In the genomic region with DNA sequence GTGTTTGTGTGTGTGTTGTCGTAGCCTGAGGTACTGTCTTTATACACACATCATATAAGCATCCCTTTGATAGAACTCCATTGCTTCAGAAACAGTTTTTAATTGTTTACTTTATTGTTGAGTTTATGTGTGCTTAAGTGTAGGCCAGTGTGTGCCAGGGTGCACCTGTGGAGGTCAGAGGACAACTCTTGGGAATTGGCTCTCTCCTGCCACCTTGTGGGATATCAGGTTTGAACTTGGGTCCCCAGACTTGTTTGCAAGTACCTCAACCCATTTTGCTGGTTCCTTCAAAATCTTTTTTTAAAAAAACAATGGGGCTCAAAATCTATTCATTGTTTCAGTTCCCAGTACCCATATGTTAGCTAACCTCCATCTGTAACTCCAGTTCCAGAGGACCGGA, we compare ENCODE assay signal across 15 mouse cellular contexts. TPM values are rescaled to one million over a fixed set of nuclear protein-coding genes. Genes with fewer than 3 reads are reported as not detected.
A peak's percentile ranks its signal among the peaks of the same experiment; 100 is the strongest.
DNase-seq lines count a peak whose midpoint lies in the region; ATAC-seq and TF ChIP-seq lines count a peak whose summit lies in the region.
"Had no signal": no experiment of that assay in that cellular context is flagged by ENCODE, and none has a peak within 500 bp of the region (broad histone marks: within the 10 kb centered on the region; RNA-seq: fewer than 3 reads in every experiment).

No protein-coding gene starts in this region.

- TF ChIP-seq POLR2A in ES-Bruce4 (IDR thresholded peaks at IDR 0.05; ENCODE audit: insufficient read depth, low read length): no peak

- H3K27ac ChIP-seq in left cerebral cortex, adult 2 months: no peak overlapping the region
- H3K27ac ChIP-seq in ES-Bruce4 (ENCODE audit: insufficient read depth, low read length): no peak overlapping the region
- no peak overlapping the region for H3K27ac ChIP-seq in liver, postnatal 0 days (ENCODE audit: low read depth)
- H3K27ac ChIP-seq in forebrain, embryonic 10.5 days: no peak overlapping the region
- H3K27ac ChIP-seq: hindbrain, embryonic 15.5 days; limb, embryonic 10.5 days; neural tube, embryonic 13.5 days had no signal

- no peak overlapping the region for H3K4me3 ChIP-seq in left cerebral cortex, adult 2 months
- H3K4me3 ChIP-seq in ES-Bruce4 (ENCODE audit: low read depth, low read length): no peak overlapping the region
- H3K4me3 ChIP-seq in liver, postnatal 0 days (ENCODE audit: low read depth, low read length): no peak overlapping the region
- H3K4me3 ChIP-seq in forebrain, embryonic 10.5 days: no peak overlapping the region
- H3K4me3 ChIP-seq: hindbrain, embryonic 15.5 days; limb, embryonic 10.5 days; neural tube, embryonic 13.5 days had no signal

- H3K36me3 ChIP-seq in ES-Bruce4 (ENCODE audit: control insufficient read depth, insufficient read depth, low read length, poor library complexity, severe bottlenecking): no peaks in the 10 kb centered on the region
- no peaks in the 10 kb centered on the region for H3K36me3 ChIP-seq in liver, postnatal 0 days (replicated peaks; ENCODE audit: insufficient read depth, low read length)
- no peaks in the 10 kb centered on the region for H3K36me3 ChIP-seq in forebrain, embryonic 10.5 days (replicated peaks)
- H3K36me3 ChIP-seq: hindbrain, embryonic 15.5 days; limb, embryonic 10.5 days; neural tube, embryonic 13.5 days had no signal

- peak; percentile 45 for TF ChIP-seq CTCF in left cerebral cortex, adult 2 months (IDR thresholded peaks at IDR 0.05)
- peak; percentile 54 for TF ChIP-seq CTCF in ES-Bruce4 (IDR thresholded peaks at IDR 0.05; ENCODE audit: low read depth, low read length)
- TF ChIP-seq CTCF in liver, postnatal 0 days (IDR thresholded peaks at IDR 0.05; ENCODE audit: low read depth): peak; percentile 62

- H3K9me3 ChIP-seq in ES-Bruce4 (replicated peaks; ENCODE audit: control insufficient read depth, insufficient read depth, low read length, poor library complexity, severe bottlenecking): no peaks in the 10 kb centered on the region
- no peaks in the 10 kb centered on the region for H3K9me3 ChIP-seq in liver, postnatal 0 days (ENCODE audit: low read length)
- no peaks in the 10 kb centered on the region for H3K9me3 ChIP-seq in forebrain, embryonic 10.5 days
- H3K9me3 ChIP-seq: hindbrain, embryonic 15.5 days; limb, embryonic 10.5 days; neural tube, embryonic 13.5 days had no signal

- intact Hi-C loops in left cerebral cortex, adult 2 months (cut with DNase I): no loop called here

- H3K4me1 ChIP-seq in ES-Bruce4 (ENCODE audit: control insufficient read depth, insufficient read depth, low read length): no peaks in the 10 kb centered on the region
- H3K4me1 ChIP-seq in liver, postnatal 0 days (ENCODE audit: insufficient read depth): no peaks in the 10 kb centered on the region
- peaks cover 18% of the 10 kb centered on the region for H3K4me1 ChIP-seq in forebrain, embryonic 10.5 days

- H3K27me3 ChIP-seq in ES-Bruce4 (ENCODE audit: control insufficient read depth, insufficient read depth, low read length, poor library complexity, severe bottlenecking): no peaks in the 10 kb centered on the region
- no peaks in the 10 kb centered on the region for H3K27me3 ChIP-seq in liver, postnatal 0 days (ENCODE audit: insufficient read depth, low read length)
- H3K27me3 ChIP-seq in forebrain, embryonic 10.5 days (ENCODE audit: poor library complexity, severe bottlenecking): peaks cover 40% of the 10 kb centered on the region
- H3K27me3 ChIP-seq: hindbrain, embryonic 15.5 days had no signal

- no peak for DNase-seq in left cerebral cortex, adult 2 months (ENCODE audit: extremely low spot score in 1 of 2, low spot score in 2 of 2)
- no peak for DNase-seq in left cerebral cortex, adult 9 months (ENCODE audit: low spot score in 2 of 2)
- DNase-seq in R1 (ENCODE audit: low read depth, low spot score): peak; percentile 65
- peak; percentile 50 for DNase-seq in liver, postnatal 0 days
- DNase-seq in forebrain, embryonic 10.5 days (ENCODE audit: extremely low spot score, low spot score): no peak
- DNase-seq in testis, postnatal 10 days (ENCODE audit: low spot score): no peak
- DNase-seq in right cerebral cortex, postnatal 10 days (ENCODE audit: low spot score in 2 of 2): no peak
- DNase-seq: cerebellum, adult 11-12 months; spleen, adult 18-20 months had no signal

- no peak overlapping the region for H3K9ac ChIP-seq in ES-Bruce4 (ENCODE audit: low read depth, poor library complexity, severe bottlenecking)
- no peak overlapping the region for H3K9ac ChIP-seq in liver, postnatal 0 days (replicated peaks)
- H3K9ac ChIP-seq: hindbrain, embryonic 15.5 days; neural tube, embryonic 13.5 days had no signal

- no peak for ATAC-seq in liver, postnatal 0 days
- ATAC-seq: activated CD4-positive, CD25-positive, alpha-beta regulatory T cell, adult 4 months had no signal

- 95% methylated on average over 2 of the region's 2 CpGs for WGBS in liver, postnatal 0 days (ENCODE audit: insufficient replicate concordance)
- WGBS in forebrain, embryonic 10.5 days: 91% methylated on average over 2 of the region's 2 CpGs

- H3K4me2 ChIP-seq in liver, postnatal 0 days (ENCODE audit: low read depth, low read length): no peak overlapping the region
- H3K4me2 ChIP-seq: hindbrain, embryonic 15.5 days; neural tube, embryonic 13.5 days had no signal

- no peak for TF ChIP-seq EP300 in ES-Bruce4 (IDR thresholded peaks at IDR 0.05; ENCODE audit: insufficient read depth, low read depth, low read length)
- TF ChIP-seq EP300 in liver, postnatal 0 days (IDR thresholded peaks at IDR 0.05; ENCODE audit: low read depth): no peak

RNA-seq across cellular contexts. Expression of a gene that starts 2.4 kb away (rescaled TPM):
- 10 to 100 TPM; 24.2 to 26.0 TPM for total RNA-seq in left cerebral cortex, adult 2 months (2021)
- 26.1 and 26.3 TPM in 2 replicates for polyA plus RNA-seq in ES-Bruce4 (2011; ENCODE audit: insufficient read depth, insufficient read length, low read depth, missing spikeins)
- 18.7 and 22.8 TPM in 2 replicates for polyA plus RNA-seq in liver, postnatal 0 days (2015; fragmentation: Nextera tagmentation; extraction: Ambion mirVana)
- 4.8 and 5.0 TPM in 2 replicates for polyA plus RNA-seq in forebrain, embryonic 10.5 days (2016; fragmentation: Nextera tagmentation; extraction: Ambion mirVana)
- total RNA-seq: megakaryocyte-erythroid progenitor cell, adult 5-6 weeks had no signal

RNA-seq across cellular contexts. Expression of a gene that starts 17.2 kb away (rescaled TPM):
- 100 to 1,000 TPM; 129 to 134 TPM for total RNA-seq in left cerebral cortex, adult 2 months (2021)
- 71.0 and 84.4 TPM in 2 replicates for polyA plus RNA-seq in ES-Bruce4 (2011; ENCODE audit: insufficient read depth, insufficient read length, low read depth, missing spikeins)
- polyA plus RNA-seq in liver, postnatal 0 days (2015; fragmentation: Nextera tagmentation; extraction: Ambion mirVana): 79.2 and 80.6 TPM in 2 replicates
- polyA plus RNA-seq in forebrain, embryonic 10.5 days (2016; fragmentation: Nextera tagmentation; extraction: Ambion mirVana): 141 and 142 TPM in 2 replicates

RNA-seq across cellular contexts. Expression of a gene that starts 21.8 kb away (rescaled TPM):
- total RNA-seq in left cerebral cortex, adult 2 months (2021): 10 to 100 TPM; 15.3 to 19.3 TPM
- polyA plus RNA-seq in ES-Bruce4 (2011; ENCODE audit: insufficient read depth, insufficient read length, low read depth, missing spikeins): 12.9 and 14.0 TPM in 2 replicates
- 56.9 and 57.7 TPM in 2 replicates for polyA plus RNA-seq in liver, postnatal 0 days (2015; fragmentation: Nextera tagmentation; extraction: Ambion mirVana)
- 7.8 and 8.9 TPM in 2 replicates for polyA plus RNA-seq in forebrain, embryonic 10.5 days (2016; fragmentation: Nextera tagmentation; extraction: Ambion mirVana)

RNA-seq across cellular contexts. Expression of a gene that starts 25.5 kb away (rescaled TPM):
- total RNA-seq in left cerebral cortex, adult 2 months (2021): under 1 TPM; 0.12 to 0.23 TPM
- not detected in 2 replicates for polyA plus RNA-seq in ES-Bruce4 (2011; ENCODE audit: insufficient read depth, insufficient read length, low read depth, missing spikeins)
- polyA plus RNA-seq in liver, postnatal 0 days (2015; fragmentation: Nextera tagmentation; extraction: Ambion mirVana): 0.05 TPM in 1 of 2 replicates, not detected in the other
- not detected in 2 replicates for polyA plus RNA-seq in forebrain, embryonic 10.5 days (2016; fragmentation: Nextera tagmentation; extraction: Ambion mirVana)
- total RNA-seq: megakaryocyte-erythroid progenitor cell, adult 5-6 weeks had no signal
- polyA plus RNA-seq: activated CD4-positive, CD25-positive, alpha-beta regulatory T cell, adult 4 months; hindbrain, embryonic 15.5 days; limb, embryonic 10.5 days; neural tube, embryonic 13.5 days had no signal

RNA-seq across cellular contexts. Expression of a gene that starts 29.8 kb away (rescaled TPM):
- 1 to 10 TPM; 3.0 to 3.3 TPM for total RNA-seq in left cerebral cortex, adult 2 months (2021)
- 2.5 and 3.2 TPM in 2 replicates for polyA plus RNA-seq in ES-Bruce4 (2011; ENCODE audit: insufficient read depth, insufficient read length, low read depth, missing spikeins)
- 25.3 and 30.9 TPM in 2 replicates for polyA plus RNA-seq in liver, postnatal 0 days (2015; fragmentation: Nextera tagmentation; extraction: Ambion mirVana)
- polyA plus RNA-seq in forebrain, embryonic 10.5 days (2016; fragmentation: Nextera tagmentation; extraction: Ambion mirVana): 78.2 and 78.3 TPM in 2 replicates

Comparison
In these comparisons a context has a peak if more than half of its experiments do, and no peak if none do; other contexts are left out.
1. DNase-seq: peak in R1 (single experiment) and liver, postnatal 0 days (single experiment); none in left cerebral cortex, adult 2 months (0 of 2), left cerebral cortex, adult 9 months (0 of 2), forebrain, embryonic 10.5 days (single experiment), testis, postnatal 10 days (single experiment) and right cerebral cortex, postnatal 10 days (0 of 2).
2. Peak in every context shown above with its lines, with median percentiles within 50 percentile points of each other: CTCF ChIP-seq.